Mouse (Mus musculus): ENCODE data around the gene Limd2. TPM values are rescaled to one million over a fixed set of nuclear protein-coding genes. Genes with fewer than 3 reads are reported as not detected.
A peak's percentile ranks its signal among the peaks of the same experiment; 100 is the strongest.

Limd2 gene
- polyA plus RNA-seq, 1 experiment from 2014 or later: 378 TPM

- Histone ChIP-seq H3K9ac (peak overlapping the region; percentile 81; the same call in 1 of the 2 replicates), H3K4me2 (replicated peaks) (peak overlapping the region; percentile 65)
- 91% methylated on average over 5 of the region's 5 CpGs for WGBS
Observed at GRCm38 (mm10) chr11:106192241-106192640, 31.6 kb upstream of the Limd2 start.

GRCm38 (mm10) chr11:106191716-106192115, 31.1 kb upstream of the Limd2 start:
- WGBS: 95% methylated on average over 3 of the region's 3 CpGs
- Histone ChIP-seq H3K4me2 (replicated peaks) (no peak overlapping the region), H3K4me3 (no peak overlapping the region), H3K4me1 (peaks cover 7% of the 10 kb centered on the region), H3K36me3 (peaks cover 5% of the 10 kb centered on the region), H3K9me3 (no peaks in the 10 kb centered on the region), H3K27me3 (no peaks in the 10 kb centered on the region), H3K27ac (no peak overlapping the region), H3K9ac (no peak overlapping the region)
- ATAC-seq (ENCODE audit: low FRiP score, low read depth): no peak

More at GRCm38 (mm10) chr11:106192241-106192640, 31.6 kb upstream of the Limd2 start:
- ATAC-seq (ENCODE audit: low FRiP score, low read depth): no peak
- no peaks in the 10 kb centered on the region for H3K27me3 ChIP-seq
- no peak overlapping the region for H3K27ac ChIP-seq
- H3K36me3 ChIP-seq: peaks cover 10% of the 10 kb centered on the region
- H3K4me1 ChIP-seq: peaks cover 7% of the 10 kb centered on the region
- peak overlapping the region; percentile 77 for H3K4me3 ChIP-seq
- H3K9me3 ChIP-seq: no peaks in the 10 kb centered on the region

GRCm38 (mm10) chr11:106187326-106187725, 26.7 kb upstream of the Limd2 start:
- Histone ChIP-seq H3K9ac (no peak overlapping the region), H3K27me3 (no peaks in the 10 kb centered on the region), H3K27ac (no peak overlapping the region), H3K4me3 (no peak overlapping the region), H3K4me2 (replicated peaks) (no peak overlapping the region), H3K9me3 (no peaks in the 10 kb centered on the region), H3K36me3 (peaks cover 19% of the 10 kb centered on the region), H3K4me1 (peaks cover 3% of the 10 kb centered on the region)
- no peak for ATAC-seq (ENCODE audit: low FRiP score, low read depth)
- 95% methylated on average over 4 of the region's 4 CpGs for WGBS

- Histone ChIP-seq H3K9me3 (no peaks in the 10 kb centered on the region), H3K36me3 (peaks cover 19% of the 10 kb centered on the region), H3K27ac (no peak overlapping the region), H3K4me2 (replicated peaks) (no peak overlapping the region), H3K27me3 (no peaks in the 10 kb centered on the region), H3K4me1 (no peaks in the 10 kb centered on the region), H3K9ac (no peak overlapping the region), H3K4me3 (no peak overlapping the region)
- ATAC-seq (ENCODE audit: low FRiP score, low read depth): no peak
- WGBS: 92% methylated on average over 2 of the region's 2 CpGs
Observed at GRCm38 (mm10) chr11:106180449-106180801, 19.8 kb upstream of the Limd2 start.

GRCm38 (mm10) chr11:106179711-106180448, 19.2 kb upstream of the Limd2 start:
- ATAC-seq (ENCODE audit: low FRiP score, low read depth): no peak
- Histone ChIP-seq H3K36me3 (peaks cover 14% of the 10 kb centered on the region), H3K27me3 (no peaks in the 10 kb centered on the region), H3K4me2 (replicated peaks) (no peak overlapping the region), H3K4me1 (peaks cover 5% of the 10 kb centered on the region; the same call in 1 of the 2 replicates), H3K4me3 (no peak overlapping the region), H3K27ac (no peak overlapping the region), H3K9ac (0 out of 2 replicates have a peak overlapping the region, but pooled peaks have one; percentile 9), H3K9me3 (no peaks in the 10 kb centered on the region)
- 76% methylated on average over 7 of the region's 7 CpGs for WGBS

- WGBS: 69% methylated on average over 5 of the region's 5 CpGs
- H3K4me1 ChIP-seq: peaks cover 12% of the 10 kb centered on the region; the same call in 1 of the 2 replicates
Observed at GRCm38 (mm10) chr11:106178036-106178782, 17.5 kb upstream of the Limd2 start.

GRCm38 (mm10) chr11:106176372-106176771, 15.7 kb upstream of the Limd2 start:
- Histone ChIP-seq H3K27me3 (no peaks in the 10 kb centered on the region), H3K4me1 (peaks cover 12% of the 10 kb centered on the region; the same call in 1 of the 2 replicates), H3K9me3 (no peaks in the 10 kb centered on the region), H3K27ac (no peak overlapping the region), H3K4me3 (no peak overlapping the region), H3K9ac (no peak overlapping the region), H3K4me2 (replicated peaks) (no peak overlapping the region), H3K36me3 (peaks cover 10% of the 10 kb centered on the region)
- ATAC-seq (ENCODE audit: low FRiP score, low read depth): no peak
- WGBS: 89% methylated on average over 5 of the region's 5 CpGs

More at GRCm38 (mm10) chr11:106178036-106178782, 17.5 kb upstream of the Limd2 start:
- H3K36me3 ChIP-seq: peaks cover 6% of the 10 kb centered on the region; the same call in 1 of the 2 replicates
- no peak overlapping the region for H3K27ac ChIP-seq
- H3K4me2 ChIP-seq (replicated peaks): no peak overlapping the region
- ATAC-seq (ENCODE audit: low FRiP score, low read depth): no peak
- H3K27me3 ChIP-seq: no peaks in the 10 kb centered on the region
- H3K9me3 ChIP-seq: no peaks in the 10 kb centered on the region
- H3K9ac ChIP-seq: no peak overlapping the region
- H3K4me3 ChIP-seq: no peak overlapping the region

- no peaks in the 10 kb centered on the region for H3K9me3 ChIP-seq
- no peak overlapping the region for H3K9ac ChIP-seq
- H3K4me1 ChIP-seq: peaks cover 12% of the 10 kb centered on the region; the same call in 1 of the 2 replicates
- no peak overlapping the region for H3K4me3 ChIP-seq
- no peak overlapping the region for H3K27ac ChIP-seq
- H3K4me2 ChIP-seq (replicated peaks): no peak overlapping the region
- 41% methylated on average over 3 of the region's 3 CpGs for WGBS
- no peaks in the 10 kb centered on the region for H3K27me3 ChIP-seq
- no peak for ATAC-seq (ENCODE audit: low FRiP score, low read depth)
- peaks cover 22% of the 10 kb centered on the region for H3K36me3 ChIP-seq
Observed at GRCm38 (mm10) chr11:106175081-106175480, 14.4 kb upstream of the Limd2 start.

- Histone ChIP-seq H3K4me3 (no peak overlapping the region), H3K4me1 (peaks cover 12% of the 10 kb centered on the region; the same call in 1 of the 2 replicates), H3K36me3 (peaks cover 27% of the 10 kb centered on the region), H3K4me2 (replicated peaks) (no peak overlapping the region), H3K9ac (no peak overlapping the region), H3K9me3 (no peaks in the 10 kb centered on the region), H3K27ac (no peak overlapping the region), H3K27me3 (no peaks in the 10 kb centered on the region)
- ATAC-seq (ENCODE audit: low FRiP score, low read depth): no peak
- 68% methylated on average over 5 of the region's 5 CpGs for WGBS
Observed at GRCm38 (mm10) chr11:106174372-106174771, 13.7 kb upstream of the Limd2 start.

- WGBS: 97% methylated on average over 2 of the region's 2 CpGs
- no peak for ATAC-seq (ENCODE audit: low FRiP score, low read depth)
Observed at GRCm38 (mm10) chr11:106173228-106173627, 12.6 kb upstream of the Limd2 start.

GRCm38 (mm10) chr11:106170807-106171206, 10.1 kb upstream of the Limd2 start:
- no peak overlapping the region for H3K4me3 ChIP-seq
- H3K4me2 ChIP-seq (replicated peaks): no peak overlapping the region
- WGBS: 77% methylated on average over 7 of the region's 7 CpGs
- H3K27ac ChIP-seq: no peak overlapping the region
- peaks cover 12% of the 10 kb centered on the region; the same call in 1 of the 2 replicates for H3K4me1 ChIP-seq
- no peak for ATAC-seq (ENCODE audit: low FRiP score, low read depth)
- H3K27me3 ChIP-seq: no peaks in the 10 kb centered on the region
- no peak overlapping the region for H3K9ac ChIP-seq
- peaks cover 56% of the 10 kb centered on the region for H3K36me3 ChIP-seq
- no peaks in the 10 kb centered on the region for H3K9me3 ChIP-seq

More at GRCm38 (mm10) chr11:106173228-106173627, 12.6 kb upstream of the Limd2 start:
- H3K27me3 ChIP-seq: no peaks in the 10 kb centered on the region
- H3K9me3 ChIP-seq: no peaks in the 10 kb centered on the region
- no peak overlapping the region for H3K27ac ChIP-seq
- no peak overlapping the region for H3K9ac ChIP-seq
- no peak overlapping the region for H3K4me2 ChIP-seq (replicated peaks)
- no peak overlapping the region for H3K4me3 ChIP-seq
- H3K4me1 ChIP-seq: peaks cover 12% of the 10 kb centered on the region; the same call in 1 of the 2 replicates
- H3K36me3 ChIP-seq: peaks cover 32% of the 10 kb centered on the region

GRCm38 (mm10) chr11:106167435-106167834, 6.8 kb upstream of the Limd2 start:
- Histone ChIP-seq H3K4me1 (peaks cover under 1% of the 10 kb centered on the region; the same call in 1 of the 2 replicates), H3K9ac (no peak overlapping the region), H3K4me3 (no peak overlapping the region), H3K27me3 (no peaks in the 10 kb centered on the region), H3K36me3 (peaks cover 81% of the 10 kb centered on the region), H3K27ac (no peak overlapping the region), H3K9me3 (no peaks in the 10 kb centered on the region), H3K4me2 (replicated peaks) (no peak overlapping the region)
- WGBS: 77% methylated on average over 5 of the region's 5 CpGs
- no peak for ATAC-seq (ENCODE audit: low FRiP score, low read depth)

All from limb, embryonic 13.5 days (tissue).